Mouse (Mus musculus): ENCODE results near the gene Rbfox1.

GRCm38 (mm10) chr16:6121232-6121631 is 236.1 kb downstream of the Rbfox1 start:
- TF ChIP-seq POLR2A (IDR thresholded peaks at IDR 0.05; ENCODE audit: extremely low read depth, insufficient read depth, low read length) (no peak), CTCF (IDR thresholded peaks at IDR 0.05; ENCODE audit: low read depth, low read length) (no peak)
